Comparison of ENCODE assay signal across 8 mouse cellular contexts in genomic region chr14:30630811-30631576, GRCm38 (mm10). TPM values are rescaled to one million over a fixed set of nuclear protein-coding genes. Genes with fewer than 3 reads are reported as not detected.
A peak's percentile ranks its signal among the peaks of the same experiment; 100 is the strongest.
DNase-seq lines count a peak whose midpoint lies in the region; ATAC-seq and TF ChIP-seq lines count a peak whose summit lies in the region.

No protein-coding gene starts in this region.

- peaks cover 5% of the 10 kb centered on the region for H3K27me3 ChIP-seq in hindbrain, embryonic 12.5 days

- H3K9me3 ChIP-seq in hindbrain, embryonic 12.5 days (replicated peaks): no peaks in the 10 kb centered on the region

- no peak for DNase-seq in layer of hippocampus, adult 2 months (ENCODE audit: low spot score in 2 of 2)
- DNase-seq in layer of hippocampus, adult 9-10 months (ENCODE audit: low spot score): no peak
- peak; percentile 71 for DNase-seq in kidney, adult 9 months
- no peak for DNase-seq in embryo, embryonic 10 days (ENCODE audit: low spot score)

- no peak overlapping the region for H3K9ac ChIP-seq in hindbrain, embryonic 12.5 days

- 80% methylated on average over 5 of the region's 5 CpGs for WGBS in hindbrain, embryonic 12.5 days

- H3K4me1 ChIP-seq in cortical plate, adult 2 months (ENCODE audit: control insufficient read depth, insufficient read depth, low read length): peaks cover 4% of the 10 kb centered on the region
- H3K4me1 ChIP-seq in hindbrain, embryonic 12.5 days: peaks cover 10% of the 10 kb centered on the region; the same call in 1 of the 2 replicates

- H3K4me3 ChIP-seq in layer of hippocampus, adult 2 months: no peak overlapping the region
- no peak overlapping the region for H3K4me3 ChIP-seq in cortical plate, adult 2 months (ENCODE audit: insufficient read depth, low read length)
- H3K4me3 ChIP-seq in hindbrain, embryonic 12.5 days: no peak overlapping the region

- H3K27ac ChIP-seq in layer of hippocampus, adult 2 months: peak overlapping the region; percentile 73
- 0 out of 2 replicates have a peak overlapping the region, but pooled peaks have one; percentile 10 for H3K27ac ChIP-seq in cortical plate, adult 2 months (ENCODE audit: insufficient read depth, low read length)
- H3K27ac ChIP-seq in hindbrain, embryonic 12.5 days: no peak overlapping the region

- ATAC-seq in megakaryocyte progenitor cell, adult 5-6 weeks (replicated peaks; ENCODE audit: poor library complexity): peak; percentile 55
- no peak for ATAC-seq in hindbrain, embryonic 12.5 days (ENCODE audit: low FRiP score)
- ATAC-seq in erythroblast, adult 5-6 weeks (replicated peaks; ENCODE audit: low FRiP score, poor library complexity, severe bottlenecking): no peak

- H3K36me3 ChIP-seq in hindbrain, embryonic 12.5 days: no peaks in the 10 kb centered on the region

- TF ChIP-seq POLR2A in cortical plate, adult 2 months (IDR thresholded peaks at IDR 0.05; ENCODE audit: extremely low read depth, insufficient read depth, low read length): no peak

- TF ChIP-seq CTCF in layer of hippocampus, adult 2 months (conservative IDR thresholded peaks at IDR 0.05): no peak
- no peak for TF ChIP-seq CTCF in cortical plate, adult 2 months (IDR thresholded peaks at IDR 0.05; ENCODE audit: extremely low read depth, insufficient read depth, low read length)

- no peak overlapping the region for H3K4me2 ChIP-seq in hindbrain, embryonic 12.5 days (replicated peaks)

RNA-seq across cellular contexts. Expression of gene Prkcd, which starts 5.0 kb away (rescaled TPM):
- total RNA-seq in layer of hippocampus, adult 2 months (2021): 10 to 100 TPM; 33.3 to 47.5 TPM
- 17.7 and 19.7 TPM in 2 replicates for polyA plus RNA-seq in cortical plate, adult 2 months (2012; rRNA removed)
- total RNA-seq in megakaryocyte progenitor cell, adult 5-6 weeks (2015): 71.8 and 84.3 TPM in 2 replicates
- 106 and 118 TPM in 2 replicates for total RNA-seq in megakaryocyte progenitor cell, adult 5-6 weeks (2017)
- polyA plus RNA-seq in hindbrain, embryonic 12.5 days (2016; fragmentation: Nextera tagmentation; extraction: Ambion mirVana): 42.3 and 44.2 TPM in 2 replicates
- total RNA-seq in erythroblast, adult 5-6 weeks (2015; ENCODE audit: low replicate concordance): 35.5 and 43.7 TPM in 2 replicates
- total RNA-seq in erythroblast, adult 5-6 weeks (2017; ENCODE audit: low replicate concordance): 39.9 and 41.3 TPM in 2 replicates

RNA-seq across cellular contexts. Expression of gene Rft1, which starts 23.2 kb away (rescaled TPM):
- 10 to 100 TPM; 10.8 to 12.0 TPM for total RNA-seq in layer of hippocampus, adult 2 months (2021)
- 12.9 and 13.2 TPM in 2 replicates for polyA plus RNA-seq in cortical plate, adult 2 months (2012; rRNA removed)
- 12.3 and 12.7 TPM in 2 replicates for total RNA-seq in megakaryocyte progenitor cell, adult 5-6 weeks (2015)
- 13.0 and 16.5 TPM in 2 replicates for total RNA-seq in megakaryocyte progenitor cell, adult 5-6 weeks (2017)
- polyA plus RNA-seq in hindbrain, embryonic 12.5 days (2016; fragmentation: Nextera tagmentation; extraction: Ambion mirVana): 13.1 and 13.7 TPM in 2 replicates
- total RNA-seq in erythroblast, adult 5-6 weeks (2015; ENCODE audit: low replicate concordance): 1.2 and 2.5 TPM in 2 replicates
- 2.1 and 2.7 TPM in 2 replicates for total RNA-seq in erythroblast, adult 5-6 weeks (2017; ENCODE audit: low replicate concordance)
